Mouse (Mus musculus) liver, embryonic 12.5 days (tissue): ENCODE measurements around the gene Parp2. TPM values are rescaled to one million over a fixed set of nuclear protein-coding genes. Genes with fewer than 3 reads are reported as not detected.
"Not testable (repeated sequence)": the region's sequence is repeated elsewhere in the genome, so short reads cannot be mapped to it uniquely, and the experiment has no call there.

Source experiments
- ATAC-seq: fragments of 200-750 bp; cut with Nextera tagmentation; 2 replicates; pipeline ENCODE4 v1.8.0; 2017; ENCODE audit warnings: moderate number of reproducible peaks, mild to moderate bottlenecking, moderate library complexity
- H3K27ac ChIP-seq: fragments of 300-500 bp; sonication (generic); 2 replicates; pipeline ENCODE4 v1.5.1; 2016; ENCODE audit warnings: mild to moderate bottlenecking
- H3K27me3 ChIP-seq: fragments of 300-500 bp; sonication (generic); replicated peaks from 2 replicates; pipeline ENCODE4 v1.6.1; 2016; ENCODE audit warnings: mild to moderate bottlenecking, moderate library complexity
- H3K36me3 ChIP-seq: fragments of 300-500 bp; sonication (generic); 2 replicates; pipeline ENCODE4 v1.6.1; 2016; ENCODE audit warnings: mild to moderate bottlenecking, moderate library complexity
- H3K4me1 ChIP-seq: fragments of 300-500 bp; sonication (generic); 2 replicates; pipeline ENCODE4 v1.6.1; 2016
- H3K4me2 ChIP-seq: fragments of 300-500 bp; sonication (generic); 2 replicates; pipeline ENCODE4 v1.6.1; 2016; ENCODE audit warnings: mild to moderate bottlenecking, moderate library complexity
- H3K4me3 ChIP-seq: fragments of 300-500 bp; sonication (generic); 2 replicates; pipeline ENCODE4 v1.5.1; 2016; ENCODE audit warnings: mild to moderate bottlenecking, moderate library complexity
- H3K9ac ChIP-seq: fragments of 300-500 bp; sonication (generic); 2 replicates; pipeline ENCODE4 v1.6.1; 2016; ENCODE audit warnings: mild to moderate bottlenecking, moderate library complexity
- H3K9me3 ChIP-seq: fragments of 300-500 bp; sonication (generic); replicated peaks from 2 replicates; pipeline ENCODE4 v1.6.1; 2016; ENCODE audit warnings: mild to moderate bottlenecking, moderate library complexity
- WGBS: fragments of 180-500 bp; shearing (Covaris S2); methylation state at CpG from one replicate; pipeline ENCODE4 v1.1.7; 2016; ENCODE audit not compliant: insufficient replicate concordance; 5-methylcytosine and 5-hydroxymethylcytosine counted together
- polyA plus RNA-seq: library from polyadenylated mRNA; unstranded; fragments of >200 nt; fragmentation: Nextera tagmentation; extraction: Ambion mirVana; gene quantifications from 2 replicates; pipeline ENCODE4 v1.2.1, GENCODE M21; 2016

Gene Parp2
- polyA plus RNA-seq, 1 experiment from 2014 or later, result 44.8 TPM

GRCm38 (mm10) chr14:50834435-50834834, 26.8 kb downstream of the Parp2 start:
- Histone ChIP-seq H3K9ac (no peak overlapping the region), H3K4me2 (no peak overlapping the region), H3K4me3 (no peak overlapping the region), H3K4me1 (no peaks in the 10 kb centered on the region), H3K27ac (no peak overlapping the region), H3K9me3 (no peaks in the 10 kb centered on the region), H3K27me3 (no peaks in the 10 kb centered on the region), H3K36me3 (no peaks in the 10 kb centered on the region)
- 29% methylated on average over 2 of the region's 2 CpGs for WGBS
- ATAC-seq, result no peak

DNA sequence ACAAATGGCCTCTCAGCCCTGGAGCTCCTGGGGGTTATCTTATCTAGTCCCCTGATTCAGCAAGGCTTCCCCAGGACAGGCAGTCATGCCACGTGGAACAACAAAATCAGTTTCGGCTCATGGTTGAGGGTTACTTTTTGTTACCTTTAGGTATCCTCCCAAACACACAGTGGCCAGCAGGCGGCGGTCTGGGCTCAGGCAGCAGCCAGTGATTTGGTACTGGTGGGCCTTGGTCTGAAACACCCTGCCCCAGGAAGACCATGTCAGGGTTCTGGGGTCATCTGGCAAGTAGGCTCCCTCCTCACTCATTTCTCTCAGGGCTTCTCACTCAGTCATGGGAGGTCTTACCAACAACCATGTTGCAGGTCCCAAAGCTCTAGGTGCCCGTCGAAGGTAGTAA, 29.6 kb downstream of the Parp2 start:
- ATAC-seq, result no peak
- H3K27me3 ChIP-seq, result no peaks in the 10 kb centered on the region
- H3K4me2 ChIP-seq, result no peak overlapping the region
- H3K9ac ChIP-seq, result no peak overlapping the region
- no peaks in the 10 kb centered on the region for H3K36me3 ChIP-seq
- H3K27ac ChIP-seq, result no peak overlapping the region
- H3K4me3 ChIP-seq, result no peak overlapping the region
- WGBS, result 73% methylated on average over 6 of the region's 6 CpGs
- H3K4me1 ChIP-seq, result no peaks in the 10 kb centered on the region
- H3K9me3 ChIP-seq, result no peaks in the 10 kb centered on the region

DNA sequence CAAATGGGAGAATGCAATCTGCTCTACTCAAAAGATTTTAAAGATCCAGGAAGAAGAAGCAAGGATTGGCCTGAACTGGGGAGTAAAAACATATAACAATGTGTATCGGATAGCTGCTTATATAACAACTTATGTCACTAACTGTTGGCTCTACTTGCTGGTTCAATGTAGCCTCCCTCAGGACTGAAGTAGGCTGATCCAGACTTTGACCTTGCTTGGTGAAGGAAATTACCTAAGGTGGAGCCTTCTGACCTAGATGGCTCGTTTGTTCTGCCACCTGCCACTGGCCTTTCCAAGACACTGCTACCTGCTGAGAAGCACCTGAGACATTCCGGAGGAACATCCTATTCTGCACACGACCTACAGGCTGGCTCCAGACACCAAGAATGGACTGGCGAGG, 48.1 kb downstream of the Parp2 start:
- no peak overlapping the region for H3K27ac ChIP-seq
- H3K4me3 ChIP-seq, result no peak overlapping the region
- H3K27me3 ChIP-seq, result no peaks in the 10 kb centered on the region
- H3K36me3 ChIP-seq, result peaks cover 9% of the 10 kb centered on the region
- H3K4me2 ChIP-seq, result no peak overlapping the region
- no peak for ATAC-seq
- WGBS, result 71% methylated on average over 5 of the region's 5 CpGs
- no peaks in the 10 kb centered on the region for H3K4me1 ChIP-seq
- no peaks in the 10 kb centered on the region for H3K9me3 ChIP-seq
- H3K9ac ChIP-seq, result no peak overlapping the region

GRCm38 (mm10) chr14:50862641-50863040, 55.0 kb downstream of the Parp2 start:
- Histone ChIP-seq H3K4me3 (no peak overlapping the region), H3K4me1 (0 out of 2 replicates have a peak, but pooled peaks cover 3% of the 10 kb centered on the region), H3K9ac (no peak overlapping the region), H3K27ac (no peak overlapping the region), H3K4me2 (no peak overlapping the region), H3K27me3 (no peaks in the 10 kb centered on the region), H3K36me3 (peaks cover 13% of the 10 kb centered on the region; the same call in 1 of the 2 replicates), H3K9me3 (no peaks in the 10 kb centered on the region)
- no peak for ATAC-seq
- 72% methylated on average over 10 of the region's 10 CpGs for WGBS

GRCm38 (mm10) chr14:50865005-50865404, 57.4 kb downstream of the Parp2 start:
- H3K4me1 ChIP-seq, H3K9ac ChIP-seq, H3K27me3 ChIP-seq, H3K4me3 ChIP-seq, H3K4me2 ChIP-seq, ATAC-seq, H3K27ac ChIP-seq, H3K36me3 ChIP-seq, H3K9me3 ChIP-seq: not testable (repeated sequence)

- no peak for ATAC-seq
- Histone ChIP-seq H3K36me3 (0 out of 2 replicates have a peak, but pooled peaks cover 3% of the 10 kb centered on the region), H3K4me3 (no peak overlapping the region)
Observed at GRCm38 (mm10) chr14:50866966-50867365, 59.3 kb downstream of the Parp2 start.

DNA sequence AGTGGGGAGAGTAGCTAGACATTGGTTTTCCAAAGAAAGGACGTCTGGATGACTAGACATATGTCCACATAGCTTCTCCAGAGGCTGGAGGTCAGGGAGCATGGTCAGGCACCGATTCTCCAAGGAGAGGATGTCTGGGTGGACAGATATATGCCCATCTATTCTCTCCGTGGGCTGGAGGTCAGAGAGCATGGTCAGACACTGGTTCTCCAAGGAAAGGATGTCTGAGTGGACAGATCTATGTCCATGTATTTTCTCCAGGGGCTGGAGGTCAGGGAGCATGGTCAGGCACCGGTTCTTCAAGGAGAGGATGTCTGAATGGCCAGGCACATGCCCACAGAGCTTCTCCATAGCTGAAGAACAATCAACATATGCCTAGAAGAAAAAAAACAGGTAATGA, 60.6 kb downstream of the Parp2 start:
- WGBS, result 53% methylated on average over 4 of the region's 4 CpGs
- ATAC-seq, result no peak

More at GRCm38 (mm10) chr14:50866966-50867365, 59.3 kb downstream of the Parp2 start:
- no peaks in the 10 kb centered on the region for H3K9me3 ChIP-seq
- H3K27ac ChIP-seq, result no peak overlapping the region
- H3K9ac ChIP-seq, result no peak overlapping the region
- no peak overlapping the region for H3K4me2 ChIP-seq
- H3K4me1 ChIP-seq, result peaks cover 14% of the 10 kb centered on the region
- H3K27me3 ChIP-seq, result no peaks in the 10 kb centered on the region
- WGBS, result 82% methylated on average over 3 of the region's 3 CpGs

DNA sequence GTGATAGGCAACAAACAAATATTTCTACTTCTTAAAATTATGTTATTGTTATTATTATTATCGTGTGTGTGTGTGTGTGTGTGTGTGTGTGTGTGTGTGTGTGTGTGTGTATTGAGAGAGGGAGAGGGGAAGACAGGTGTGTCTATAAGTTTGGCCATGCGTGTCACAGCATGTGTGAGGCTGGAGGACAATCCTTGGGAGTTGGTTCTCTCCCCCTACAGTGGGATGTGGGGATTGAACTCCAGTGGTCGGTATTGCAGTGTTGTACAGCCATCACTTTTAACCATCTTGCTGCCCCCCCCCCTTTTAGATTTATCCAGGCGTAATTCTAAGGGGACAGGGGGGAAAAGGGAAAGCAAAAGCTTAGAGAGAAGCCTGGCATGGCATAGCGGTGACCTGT, 61.0 kb downstream of the Parp2 start:
- 62% methylated on average over 5 of the region's 5 CpGs for WGBS
- ATAC-seq, result no peak

More for the DNA sequence above, 60.6 kb downstream of the Parp2 start:
- Histone ChIP-seq H3K27me3 (no peaks in the 10 kb centered on the region), H3K4me3 (no peak overlapping the region), H3K9ac (no peak overlapping the region), H3K36me3 (no peaks in the 10 kb centered on the region), H3K9me3 (no peaks in the 10 kb centered on the region), H3K4me1 (peaks cover 11% of the 10 kb centered on the region), H3K4me2 (no peak overlapping the region), H3K27ac (no peak overlapping the region)

DNA sequence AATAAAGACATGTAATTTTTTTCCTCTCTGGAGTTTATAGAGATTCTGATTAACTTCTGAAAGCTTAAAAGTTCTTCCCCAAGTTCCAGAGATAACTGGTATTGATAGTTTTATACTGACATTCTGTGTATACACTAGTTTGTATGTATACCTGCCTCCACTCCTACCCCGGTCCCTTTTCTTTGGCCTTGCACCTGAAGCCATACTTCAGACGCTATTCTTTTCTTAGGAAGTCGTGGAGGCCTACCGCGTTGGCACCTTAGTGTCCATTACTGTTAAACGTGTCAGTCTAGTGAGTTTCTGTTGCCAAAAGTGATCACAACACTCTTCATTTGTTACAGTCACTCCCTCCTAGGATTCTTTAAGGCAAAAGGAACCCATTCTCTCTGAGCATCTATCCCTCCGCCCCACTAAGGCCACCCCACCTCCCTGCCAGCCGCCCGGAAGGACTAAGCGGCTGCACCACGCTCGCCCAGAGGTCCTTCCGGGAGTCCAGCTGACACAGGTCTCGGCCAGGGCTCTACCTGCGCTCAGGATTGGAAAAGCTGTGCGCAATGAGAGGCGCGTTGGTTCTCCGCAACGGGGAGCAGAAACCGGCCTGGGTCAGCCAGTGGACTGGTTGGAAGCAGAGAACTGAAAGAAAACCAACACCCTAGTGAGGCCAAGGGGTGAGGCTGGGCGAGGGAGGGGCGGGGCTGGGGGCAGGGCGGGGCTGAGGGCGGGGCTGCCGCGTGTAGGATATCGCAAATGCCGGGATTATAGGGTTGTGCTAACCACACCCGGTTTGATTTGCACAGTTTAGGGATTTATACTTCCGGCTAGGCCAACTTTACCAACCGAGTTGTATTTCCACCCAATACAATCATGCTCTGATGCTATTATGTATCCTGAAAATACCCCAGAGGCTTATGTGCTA, 62.5 kb downstream of the Parp2 start, which contains the start of gene Tep1:
Tep1 (minus strand) TSS at position 672 of the 916 bp plus-strand sequence.
- peak; percentile 87 for ATAC-seq
- Histone ChIP-seq H3K36me3 (no peaks in the 10 kb centered on the region), H3K27me3 (no peaks in the 10 kb centered on the region), H3K9ac (peak within 1 kb of the TSS; percentile 64), H3K4me3 (peak within 1 kb of the TSS; percentile 66), H3K9me3 (no peaks in the 10 kb centered on the region), H3K4me2 (peak within 1 kb of the TSS; percentile 77), H3K27ac (peak within 1 kb of the TSS; percentile 64; the same call in 1 of the 2 replicates), H3K4me1 (peaks cover 16% of the 10 kb centered on the region)
- 5% methylated on average over 32 of the region's 32 CpGs for WGBS

More for the DNA sequence above, 61.0 kb downstream of the Parp2 start:
- Histone ChIP-seq H3K27ac (no peak overlapping the region), H3K9ac (no peak overlapping the region), H3K4me2 (no peak overlapping the region), H3K9me3 (no peaks in the 10 kb centered on the region), H3K4me3 (no peak overlapping the region), H3K27me3 (no peaks in the 10 kb centered on the region), H3K36me3 (no peaks in the 10 kb centered on the region), H3K4me1 (peaks cover 11% of the 10 kb centered on the region)

DNA sequence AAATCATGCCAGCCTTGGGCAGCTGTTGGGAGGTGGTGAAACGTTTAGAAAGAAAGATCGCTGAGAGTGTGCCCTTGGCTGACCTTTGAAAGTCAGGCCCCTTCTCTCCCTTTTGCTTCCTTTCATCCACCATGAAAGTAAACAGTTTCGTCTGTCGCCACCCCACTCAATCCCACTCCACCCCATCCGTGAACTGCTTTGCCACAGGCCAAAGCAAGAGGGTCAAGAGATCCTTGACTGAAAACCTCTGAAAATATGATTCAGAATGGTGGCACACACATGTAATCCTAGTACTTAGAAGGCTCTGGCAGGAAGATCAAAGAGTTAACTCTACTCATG, 63.1 kb downstream of the Parp2 start:
- H3K4me1 ChIP-seq, result peaks cover 17% of the 10 kb centered on the region
- no peaks in the 10 kb centered on the region for H3K36me3 ChIP-seq
- H3K9me3 ChIP-seq, result no peaks in the 10 kb centered on the region
- no peaks in the 10 kb centered on the region for H3K27me3 ChIP-seq
- H3K27ac ChIP-seq, result no peak overlapping the region
- H3K4me2 ChIP-seq, result peak overlapping the region; percentile 77
- peak overlapping the region; percentile 66 for H3K4me3 ChIP-seq
- H3K9ac ChIP-seq, result peak overlapping the region; percentile 64; the same call in 1 of the 2 replicates
- no peak for ATAC-seq
- WGBS, result 46% methylated on average over 5 of the region's 5 CpGs
